Mouse (Mus musculus): ENCODE measurements around the gene Tmtc2.

GRCm38 (mm10) chr10:105506046-105506445 lies 68.2 kb downstream of the Tmtc2 start:
- TF ChIP-seq CTCF (IDR thresholded peaks at IDR 0.05; ENCODE audit: low read depth) (no peak), EP300 (IDR thresholded peaks at IDR 0.05; ENCODE audit: low read depth) (no peak)
